Mouse (Mus musculus) CH12.LX (cell line): ENCODE data around the gene Shc2. TPM values are rescaled to one million over a fixed set of nuclear protein-coding genes. Genes with fewer than 3 reads are reported as not detected.
A peak's percentile ranks its signal among the peaks of the same experiment; 100 is the strongest.

Experiments
- DNase-seq: peaks from one replicate; pipeline ENCODE4 v3.0.0-alpha.2; 2013; ENCODE audit errors: extremely low read depth
- H3K27ac ChIP-seq: 2 replicates; pipeline ENCODE4 v1.5.1; 2012; ENCODE audit warnings: low read depth, mild to moderate bottlenecking, control low read depth, moderate library complexity; ENCODE audit not compliant: insufficient read depth
- H3K27me3 ChIP-seq: replicated peaks from 2 replicates; pipeline ENCODE3; 2012; ENCODE audit warnings: inconsistent platforms
- H3K36me3 ChIP-seq, 2 experiments: replicated peaks in 1 of 2; 2 replicates each; pipeline versions ENCODE3 to v1.6.1; 2012; ENCODE audit warnings: inconsistent platforms in 1 of 2, low read length in 1 of 2, mild to moderate bottlenecking in 1 of 2, mixed read lengths in 1 of 2, moderate library complexity in 1 of 2; ENCODE audit not compliant: control insufficient read depth in 1 of 2, insufficient read depth in 1 of 2
- H3K4me1 ChIP-seq, 2 experiments: 2 replicates each; pipeline ENCODE4 v1.6.1; 2012; ENCODE audit warnings: inconsistent platforms in 1 of 2, moderate library complexity in 1 of 2; ENCODE audit not compliant: insufficient read depth in 2 of 2, control insufficient read depth in 1 of 2
- H3K4me2 ChIP-seq: 2 replicates; pipeline ENCODE4 v1.6.1; 2012; ENCODE audit warnings: low read depth, mild to moderate bottlenecking, control low read depth; ENCODE audit not compliant: poor library complexity, insufficient read depth, severe bottlenecking
- H3K4me3 ChIP-seq, 3 experiments: fragments of 150-350 bp in 1 of 3; sonication (generic) in 1 of 3; replicated peaks in 1 of 3; 2 replicates each; pipeline versions ENCODE3 to v1.5.1; 2011 to 2012; ENCODE audit warnings: low read depth in 2 of 3, low read length in 2 of 3, mild to moderate bottlenecking in 2 of 3, moderate library complexity in 2 of 3, control low read depth in 1 of 3, improper control_type of control experiment in 1 of 3, inconsistent platforms in 1 of 3, mixed read lengths in 1 of 3; ENCODE audit not compliant: poor library complexity in 1 of 3
- H3K79me2 ChIP-seq: replicated peaks from 2 replicates; pipeline ENCODE4 v1.6.1; 2012; ENCODE audit warnings: mild to moderate bottlenecking, moderate library complexity; ENCODE audit not compliant: control insufficient read depth, poor library complexity, insufficient read depth, severe bottlenecking; ENCODE audit errors: extremely low read depth
- H3K9ac ChIP-seq: 2 replicates; pipeline ENCODE4 v1.6.1; 2012; ENCODE audit warnings: low read depth, mild to moderate bottlenecking, control low read depth, moderate library complexity; ENCODE audit not compliant: insufficient read depth
- H3K9me3 ChIP-seq: replicated peaks from 2 replicates; pipeline ENCODE3; 2012; ENCODE audit warnings: low read length, inconsistent platforms, mixed read lengths
- BHLHE40 ChIP-seq: IDR thresholded peaks from 2 replicates; pipeline ENCODE4 v1.6.1; 2011; ENCODE audit warnings: mild to moderate bottlenecking, low read depth, low read length, improper control_type of control experiment
- CHD1 ChIP-seq: IDR thresholded peaks from 2 replicates; pipeline ENCODE4 v1.6.1; 2012; ENCODE audit warnings: low read depth, low read length, improper control_type of control experiment, inconsistent platforms
- CHD2 ChIP-seq: IDR thresholded peaks from 2 replicates; pipeline ENCODE4 v1.6.1; 2011; ENCODE audit warnings: low read length, improper control_type of control experiment
- EP300 ChIP-seq: IDR thresholded peaks from 2 replicates; pipeline ENCODE4 v1.6.1; 2011; ENCODE audit warnings: low read length, improper control_type of control experiment
- JUND ChIP-seq: conservative IDR thresholded peaks from 2 replicates; pipeline ENCODE4 v1.6.1; 2011; ENCODE audit warnings: low read depth, low read length, improper control_type of control experiment
- KAT2A ChIP-seq: IDR thresholded peaks from 2 replicates; pipeline ENCODE4 v1.6.1; 2012; ENCODE audit warnings: low read length, improper control_type of control experiment, inconsistent platforms; ENCODE audit not compliant: insufficient replicate concordance
- MAX ChIP-seq: IDR thresholded peaks from 2 replicates; pipeline ENCODE4 v1.6.1; 2011; ENCODE audit warnings: low read length, improper control_type of control experiment
- MEF2A ChIP-seq: IDR thresholded peaks from 2 replicates; pipeline ENCODE4 v1.6.1; 2014; ENCODE audit warnings: low read depth, mild to moderate bottlenecking, inconsistent platforms, low read length, improper control_type of control experiment, borderline replicate concordance
- MXI1 ChIP-seq: IDR thresholded peaks from 2 replicates; pipeline ENCODE4 v1.6.1; 2011; ENCODE audit warnings: mild to moderate bottlenecking, low read depth, low read length, improper control_type of control experiment
- POLR2A ChIP-seq: IDR thresholded peaks from 2 replicates; pipeline ENCODE4 v1.6.1; 2011; ENCODE audit warnings: low read depth, mild to moderate bottlenecking, improper control_type of control experiment, low read length
- POLR2AphosphoS2 ChIP-seq: IDR thresholded peaks from 2 replicates; pipeline ENCODE4 v1.6.1; 2011; ENCODE audit warnings: low read depth, low read length, improper control_type of control experiment
- RAD21 ChIP-seq: IDR thresholded peaks from 2 replicates; pipeline ENCODE4 v1.6.1; 2011; ENCODE audit warnings: low read depth, mild to moderate bottlenecking, low read length, improper control_type of control experiment, moderate library complexity
- SIN3A ChIP-seq: IDR thresholded peaks from 2 replicates; pipeline ENCODE4 v1.6.1; 2012; ENCODE audit warnings: low read length, improper control_type of control experiment, inconsistent platforms
- SMC3 ChIP-seq: IDR thresholded peaks from 2 replicates; pipeline ENCODE4 v1.6.1; 2011; ENCODE audit warnings: low read depth, low read length, improper control_type of control experiment
- TCF12 ChIP-seq: IDR thresholded peaks from 2 replicates; pipeline ENCODE4 v1.6.1; 2014; ENCODE audit warnings: low read depth, mild to moderate bottlenecking, inconsistent platforms, low read length, improper control_type of control experiment
- USF2 ChIP-seq: conservative IDR thresholded peaks from 2 replicates; pipeline ENCODE4 v1.6.1; 2011; ENCODE audit warnings: low read depth, low read length, improper control_type of control experiment
- ZNF384 ChIP-seq: IDR thresholded peaks from 2 replicates; pipeline ENCODE4 v1.6.1; 2012; ENCODE audit warnings: low read depth, low read length, improper control_type of control experiment, inconsistent platforms
- dilution Hi-C: fragments of 300-500 bp; cut with MboI; formaldehyde crosslinking; loops from 2 replicates; pipeline ENCODE4 v1.14.3; 2020; ENCODE audit warnings: low sequenced_read_pairs; ENCODE audit not compliant: extremely low pct_unique_long_range_greater_than_20kb, extremely low pct_ligation_motif_present
- in situ Hi-C: fragments of 300-500 bp; cut with MboI; formaldehyde crosslinking; loops from 3 replicates; pipeline ENCODE4 v1.14.3; 2019; ENCODE audit warnings: low sequenced_read_pairs, low pct_ligation_motif_present, low pct_unique_long_range_greater_than_20kb, mixed read lengths
- polyA plus RNA-seq: library from polyadenylated mRNA; unstranded; fragments of >175 nt; gene quantifications from 2 replicates; pipeline ENCODE4 v1.2.1, GENCODE M21; 2012; ENCODE audit warnings: low read depth; ENCODE audit not compliant: insufficient read length
- total RNA-seq, 2 experiments: library from RNA; depleted of rRNA; stranded (reverse); fragments of 300-350 nt in 1 of 2; fragments of >200 nt in 1 of 2; gene quantifications; 2 replicates each; pipeline ENCODE4 v1.2.3; 2012 to 2014

Shc2 gene
- total and polyA plus RNA-seq, 3 experiments = not detected

GRCm38 (mm10) chr10:79614305-79614643, 23.4 kb downstream of the Shc2 start:
- dilution Hi-C loops = no loop called here
- TF ChIP-seq RAD21 = no peak
- no peak for TF ChIP-seq BHLHE40
- TF ChIP-seq MAX = no peak
- no peak for TF ChIP-seq ZNF384
- TF ChIP-seq EP300 = no peak
- TF ChIP-seq TCF12 = no peak
- no peak for TF ChIP-seq POLR2A
- no peak for TF ChIP-seq CHD2
- no peak for TF ChIP-seq SIN3A
- no peak for TF ChIP-seq USF2
- no peak for TF ChIP-seq JUND
- no peak for TF ChIP-seq CHD1
- no peak for TF ChIP-seq MEF2A
- TF ChIP-seq SMC3 = no peak
- no peak for TF ChIP-seq KAT2A
- Histone ChIP-seq H3K4me3 (no peak overlapping the region), H3K4me1 (peaks cover 10 to 11% of the 10 kb centered on the region in 2 experiments; a peak in 3 of 4 replicates), H3K4me2 (peak overlapping the region; percentile 65; the same call in 1 of the 2 replicates), H3K27me3 (peaks cover 88% of the 10 kb centered on the region), H3K79me2 (no peaks in the 10 kb centered on the region), H3K9ac (no peak overlapping the region), H3K9me3 (no peaks in the 10 kb centered on the region), H3K27ac (no peak overlapping the region), H3K36me3 (no peaks in the 10 kb centered on the region)
- in situ Hi-C loops = no loop called here
- no peak for DNase-seq

DNA sequence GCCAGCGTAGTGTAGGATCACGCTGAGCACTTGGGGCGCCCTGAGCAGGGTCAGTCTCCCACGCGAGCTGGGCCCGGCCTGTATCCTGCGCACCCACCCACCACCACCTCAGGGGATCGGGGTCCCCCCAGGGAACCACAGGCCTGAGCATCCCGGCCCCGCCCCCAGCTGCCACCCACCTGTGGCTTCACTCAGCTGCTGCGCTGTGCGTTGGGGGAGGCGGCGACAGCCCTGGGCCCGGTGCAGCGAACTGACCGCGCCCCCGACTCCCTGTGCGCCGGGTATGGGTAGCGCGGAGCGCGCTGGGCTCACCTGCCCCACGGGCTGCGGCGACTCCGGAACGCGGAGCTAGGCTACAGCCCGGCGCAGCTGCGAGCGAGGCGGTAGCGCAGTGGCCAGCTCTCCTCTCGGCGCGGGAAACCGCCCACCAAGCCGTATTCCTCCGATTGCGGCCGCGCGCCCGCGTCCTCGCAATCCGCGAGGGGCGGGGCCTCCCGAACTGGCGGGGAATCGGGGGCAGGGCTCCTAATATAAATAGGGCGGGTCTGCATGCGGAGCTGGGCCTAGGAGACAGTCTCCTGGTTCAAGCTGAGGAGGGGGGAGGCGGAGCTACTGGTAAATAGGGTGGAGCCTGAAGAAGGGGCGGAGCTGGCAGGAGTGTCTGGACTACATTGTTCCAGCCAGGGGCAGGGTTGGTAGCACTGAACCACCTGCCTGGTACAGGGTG, 24.0 kb downstream of the Shc2 start, which contains the start of gene C2cd4c:
TSS of gene C2cd4c (minus strand) at position 448 of the 727 bp plus-strand sequence.
- TF ChIP-seq POLR2AphosphoS2 (no peak), MXI1 (peak; percentile 27; the same call in 1 of the 2 replicates)
- Histone ChIP-seq H3K27me3 (peaks cover 88% of the 10 kb centered on the region), H3K4me3 (peak within 1 kb of the TSS in 2 of 3 experiments; percentile 1 to 58), H3K4me1 (peaks cover 10 to 11% of the 10 kb centered on the region in 2 experiments; a peak in 3 of 4 replicates), H3K79me2 (no peaks in the 10 kb centered on the region), H3K9me3 (no peaks in the 10 kb centered on the region), H3K27ac (no peak within 1 kb of the TSS), H3K9ac (no peak within 1 kb of the TSS; the same call in 1 of the 2 replicates), H3K4me2 (peak within 1 kb of the TSS; percentile 65), H3K36me3 (no peaks in the 10 kb centered on the region)
- dilution Hi-C loops (no loop called here), in situ Hi-C loops (no loop called here)
- peak; percentile 53 for DNase-seq
